Mouse (Mus musculus): Measurements from ENCODE around the gene Plxnd1. TPM values are rescaled to one million over a fixed set of nuclear protein-coding genes. Genes with fewer than 3 reads are reported as not detected.

Gene Plxnd1
- total RNA-seq, 2 experiments from 2014 or later: 127 to 131 TPM

GRCm38 (mm10) chr6:115946389-115946788 is 48.4 kb downstream of the Plxnd1 start:
- DNase-seq (ENCODE audit: extremely low spot score in 1 of 2, low spot score in 2 of 2): no peak
- TF ChIP-seq CTCF (IDR thresholded peaks at IDR 0.05): no peak
- no peak overlapping the region for H3K4me3 ChIP-seq
- H3K27ac ChIP-seq: no peak overlapping the region
- intact Hi-C loops (cut with DNase I): no loop called here

DNA sequence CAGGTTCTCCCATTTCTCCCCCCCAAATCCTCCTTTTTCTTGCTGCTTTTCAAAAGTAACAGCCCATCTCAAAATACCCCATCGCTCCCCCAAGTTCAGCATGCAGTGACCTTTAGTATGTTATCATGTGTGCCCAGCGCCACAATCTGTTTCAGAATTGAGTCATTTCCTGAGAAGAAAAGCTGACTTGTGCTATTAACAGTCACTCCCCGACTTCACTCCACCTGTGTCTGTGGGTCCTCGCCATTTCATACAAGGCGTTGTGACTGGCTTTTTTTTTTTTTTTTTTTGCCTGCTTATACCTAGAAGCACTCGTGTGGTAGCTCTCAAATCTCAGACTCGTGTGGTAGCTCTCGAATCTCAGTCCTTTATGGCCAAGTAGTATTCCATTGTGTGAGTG is 49.2 kb downstream of the Plxnd1 start:
- H3K4me3 ChIP-seq: no peak overlapping the region
- no peak for TF ChIP-seq CTCF (IDR thresholded peaks at IDR 0.05)

DNA sequence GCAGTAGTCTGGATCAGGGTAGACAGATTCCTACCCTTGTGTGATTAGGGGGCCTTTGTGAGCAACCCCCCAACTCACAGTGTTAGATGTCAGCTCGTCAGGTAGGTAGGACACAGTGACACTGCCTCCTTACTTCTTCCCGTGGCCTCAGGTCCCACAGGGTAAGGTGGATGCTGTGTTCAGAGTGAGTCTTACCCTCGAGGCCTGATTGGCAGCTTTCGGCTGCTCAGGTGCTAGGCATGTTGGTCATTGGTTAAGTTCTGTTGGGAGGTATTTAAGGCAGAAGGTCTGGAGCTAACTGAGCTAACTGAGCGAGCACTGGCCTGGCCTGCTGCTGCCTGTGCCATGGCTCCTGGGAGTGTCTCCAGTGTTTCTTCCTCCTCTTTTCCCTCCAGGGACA is 50.2 kb downstream of the Plxnd1 start, which contains the start of gene H1foo:
Gene H1foo, plus strand, starts transcription at position 301 of the 400 bp plus-strand sequence.
- intact Hi-C loops (cut with DNase I): no loop called here
- Histone ChIP-seq H3K27ac (no peak within 1 kb of the TSS), H3K4me3 (no peak within 1 kb of the TSS)
- TF ChIP-seq CTCF (IDR thresholded peaks at IDR 0.05): no peak
- DNase-seq (ENCODE audit: extremely low spot score in 1 of 2, low spot score in 2 of 2): no peak

More for the DNA sequence above, 49.2 kb downstream of the Plxnd1 start:
- no peak overlapping the region for H3K27ac ChIP-seq
- DNase-seq (ENCODE audit: extremely low spot score in 1 of 2, low spot score in 2 of 2): no peak
- intact Hi-C loops (cut with DNase I): no loop called here

GRCm38 (mm10) chr6:115943498-115944427 is 51.0 kb downstream of the Plxnd1 start:
- H3K4me3 ChIP-seq: no peak overlapping the region
- intact Hi-C loops (cut with DNase I): no loop called here
- no peak for TF ChIP-seq CTCF (IDR thresholded peaks at IDR 0.05)
- no peak overlapping the region for H3K27ac ChIP-seq
- DNase-seq (ENCODE audit: extremely low spot score in 1 of 2, low spot score in 2 of 2): no peak

- Histone ChIP-seq H3K4me3 (no peak overlapping the region), H3K27ac (no peak overlapping the region)
- TF ChIP-seq CTCF (IDR thresholded peaks at IDR 0.05): no peak
- DNase-seq (ENCODE audit: extremely low spot score in 1 of 2, low spot score in 2 of 2): no peak
- intact Hi-C loops (cut with DNase I): no loop called here
These were observed 53.7 kb downstream of the Plxnd1 start for GRCm38 (mm10) chr6:115941128-115941527.

DNA sequence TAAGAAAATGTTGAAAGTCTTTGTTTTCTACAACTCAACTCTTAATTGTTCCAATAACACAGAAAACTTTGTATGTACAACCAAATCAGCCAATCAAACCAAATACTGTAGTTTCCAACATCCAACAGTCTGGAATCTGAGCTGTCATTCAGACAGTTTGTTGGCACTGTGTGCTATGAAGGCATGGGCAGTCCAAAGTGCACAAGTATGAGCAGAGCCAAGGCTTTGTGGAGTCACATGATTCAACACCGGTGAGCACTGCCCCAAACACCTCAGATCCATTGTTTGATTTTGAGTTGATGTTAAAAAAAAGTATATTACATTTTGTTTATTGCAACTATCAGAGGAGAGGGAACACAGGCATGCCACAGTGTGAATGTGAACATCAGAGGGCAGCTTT is 54.2 kb downstream of the Plxnd1 start:
- Histone ChIP-seq H3K27ac (no peak overlapping the region), H3K4me3 (no peak overlapping the region)
- intact Hi-C loops (cut with DNase I): no loop called here
- TF ChIP-seq CTCF (IDR thresholded peaks at IDR 0.05): no peak
- no peak for DNase-seq (ENCODE audit: extremely low spot score in 1 of 2, low spot score in 2 of 2)

DNA sequence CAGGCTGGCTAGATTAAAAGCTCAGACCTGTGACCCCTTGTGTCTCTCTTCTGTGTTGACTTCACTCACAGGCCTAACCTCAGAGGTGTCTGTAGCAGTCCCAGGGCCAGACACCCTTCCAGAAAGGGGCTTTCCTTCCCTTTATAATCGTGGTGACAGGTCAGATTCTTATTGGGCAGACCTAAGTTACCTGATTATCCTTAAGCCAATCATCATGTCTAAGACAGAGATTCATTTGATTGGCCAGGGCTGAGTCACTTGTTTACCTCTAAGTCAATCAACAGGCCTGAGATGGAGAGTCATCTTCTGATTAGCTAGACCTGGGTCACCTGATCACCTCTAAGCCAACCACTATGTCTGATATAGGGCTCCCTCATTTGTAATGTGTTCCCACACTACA is 56.0 kb downstream of the Plxnd1 start:
- no peak overlapping the region for H3K27ac ChIP-seq
- intact Hi-C loops (cut with DNase I): no loop called here
- H3K4me3 ChIP-seq: no peak overlapping the region
- no peak for TF ChIP-seq CTCF (IDR thresholded peaks at IDR 0.05)
- no peak for DNase-seq (ENCODE audit: extremely low spot score in 1 of 2, low spot score in 2 of 2)

DNA sequence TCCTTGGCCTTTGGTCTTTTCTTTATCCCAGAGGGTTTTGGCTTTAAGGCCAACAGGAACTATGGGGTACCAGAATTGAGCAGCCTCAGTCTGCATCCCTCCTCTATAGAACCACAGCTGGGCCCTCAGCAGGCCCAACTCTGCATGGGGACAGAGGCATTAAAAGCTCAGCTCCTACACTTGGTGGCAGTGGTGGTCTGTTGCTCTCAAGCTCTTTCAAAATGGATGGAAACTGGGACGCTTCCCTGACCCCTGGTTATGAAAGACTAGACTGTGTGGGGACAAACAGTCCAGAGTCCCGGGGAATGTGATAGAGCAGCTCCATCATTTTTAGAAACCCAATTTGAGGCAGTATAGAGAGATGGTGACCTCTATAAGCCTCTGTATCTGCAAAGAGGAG is 56.8 kb downstream of the Plxnd1 start:
- intact Hi-C loops (cut with DNase I): no loop called here
- TF ChIP-seq CTCF (IDR thresholded peaks at IDR 0.05): no peak
- Histone ChIP-seq H3K4me3 (no peak overlapping the region), H3K27ac (no peak overlapping the region)
- DNase-seq (ENCODE audit: extremely low spot score in 1 of 2, low spot score in 2 of 2): no peak

- no peak for TF ChIP-seq CTCF (IDR thresholded peaks at IDR 0.05)
- intact Hi-C loops (cut with DNase I): no loop called here
- H3K4me3 ChIP-seq: no peak overlapping the region
- no peak overlapping the region for H3K27ac ChIP-seq
- DNase-seq (ENCODE audit: extremely low spot score in 1 of 2, low spot score in 2 of 2): no peak
These were observed 59.3 kb downstream of the Plxnd1 start for GRCm38 (mm10) chr6:115935544-115935943.

DNA sequence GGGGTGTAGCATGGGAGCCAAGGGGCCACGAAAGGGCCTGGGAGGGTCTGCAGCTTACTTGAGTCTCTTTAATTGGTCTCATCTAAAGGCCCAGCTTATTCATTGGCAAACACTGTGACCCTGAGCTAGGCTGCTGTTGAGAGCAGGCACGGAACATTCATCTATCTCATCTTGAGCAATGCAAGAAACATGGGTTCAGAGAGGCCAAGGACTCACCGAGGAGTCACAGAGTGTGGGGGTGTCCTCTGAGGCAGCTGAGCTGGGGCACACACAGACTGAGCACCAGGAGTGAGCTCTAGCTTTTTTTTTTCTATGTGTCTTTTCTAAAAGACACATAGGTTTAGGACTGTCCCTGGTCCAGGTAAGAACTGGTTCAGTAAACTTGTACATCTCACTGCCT is 62.4 kb downstream of the Plxnd1 start:
- DNase-seq (ENCODE audit: extremely low spot score in 1 of 2, low spot score in 2 of 2): no peak
- Histone ChIP-seq H3K27ac (no peak overlapping the region), H3K4me3 (no peak overlapping the region)
- no peak for TF ChIP-seq CTCF (IDR thresholded peaks at IDR 0.05)
- intact Hi-C loops (cut with DNase I): no loop called here

DNA sequence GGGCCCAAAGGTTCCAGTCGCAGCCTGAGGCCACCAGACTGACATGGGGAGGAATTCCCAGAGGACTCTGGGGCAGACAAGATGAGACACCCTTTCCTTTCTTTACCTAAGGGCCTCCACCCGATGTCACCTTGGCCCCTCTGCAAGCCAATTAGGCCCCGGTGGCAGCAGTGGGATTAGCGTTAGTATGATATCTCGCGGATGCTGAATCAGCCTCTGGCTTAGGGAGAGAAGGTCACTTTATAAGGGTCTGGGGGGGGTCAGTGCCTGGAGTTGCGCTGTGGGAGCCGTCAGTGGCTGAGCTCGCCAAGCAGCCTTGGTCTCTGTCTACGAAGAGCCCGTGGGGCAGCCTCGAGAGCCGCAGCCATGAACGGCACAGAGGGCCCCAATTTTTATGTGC is 63.2 kb downstream of the Plxnd1 start, which contains the start of gene Rho:
Gene Rho, plus strand, starts transcription at position 110 of the 400 bp plus-strand sequence.
- no peak for TF ChIP-seq CTCF (IDR thresholded peaks at IDR 0.05)
- H3K4me3 ChIP-seq: no peak within 1 kb of the TSS
- no peak for DNase-seq (ENCODE audit: extremely low spot score in 1 of 2, low spot score in 2 of 2)
- no peak within 1 kb of the TSS for H3K27ac ChIP-seq
- intact Hi-C loops (cut with DNase I): no loop called here

DNA sequence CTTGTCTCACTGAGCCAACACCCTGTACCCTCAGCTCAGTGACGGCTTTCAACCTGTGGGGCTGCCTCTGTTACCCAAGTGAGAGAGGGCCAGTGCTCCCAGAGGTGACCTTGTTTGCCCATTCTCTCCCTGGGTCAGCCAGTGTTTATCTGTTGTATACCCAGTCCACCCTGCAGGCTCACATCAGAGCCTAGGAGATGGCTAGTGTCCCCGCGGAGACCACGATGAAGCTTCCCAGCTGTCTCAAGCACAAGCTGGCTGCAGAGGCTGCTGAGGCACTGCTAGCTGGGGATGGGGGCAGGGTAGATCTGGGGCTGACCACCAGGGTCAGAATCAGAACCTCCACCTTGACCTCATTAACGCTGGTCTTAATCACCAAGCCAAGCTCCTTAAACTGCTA is 64.8 kb downstream of the Plxnd1 start:
- H3K4me3 ChIP-seq: no peak overlapping the region
- H3K27ac ChIP-seq: no peak overlapping the region
- TF ChIP-seq CTCF (IDR thresholded peaks at IDR 0.05): no peak
- intact Hi-C loops (cut with DNase I): no loop called here
- DNase-seq (ENCODE audit: extremely low spot score in 1 of 2, low spot score in 2 of 2): no peak

All from left cerebral cortex, adult 2 months (tissue).